Mouse (Mus musculus) liver, embryonic 16.5 days (tissue): Measurements from ENCODE around the gene Syncrip. TPM values are rescaled to one million over a fixed set of nuclear protein-coding genes. Genes with fewer than 3 reads are reported as not detected.
"Not testable (repeated sequence)": the region's sequence is repeated elsewhere in the genome, so short reads cannot be mapped to it uniquely, and the experiment has no call there.

ENCODE experiments used
- ATAC-seq: fragments of 200-750 bp; cut with Nextera tagmentation; 2 replicates; pipeline ENCODE4 v1.8.0; 2017; ENCODE audit warnings: low read depth, mild to moderate bottlenecking, moderate number of reproducible peaks, moderate library complexity
- H3K27ac ChIP-seq: fragments of 300-500 bp; sonication (generic); 2 replicates; pipeline ENCODE4 v1.5.1; 2014; ENCODE audit warnings: mild to moderate bottlenecking, low read length
- H3K27me3 ChIP-seq: fragments of 300-500 bp; sonication (generic); 2 replicates; pipeline ENCODE4 v1.6.1; 2014; ENCODE audit warnings: low read depth, low read length, mixed read lengths; ENCODE audit not compliant: control insufficient read depth, insufficient read depth
- H3K36me3 ChIP-seq: fragments of 300-500 bp; sonication (generic); 2 replicates; pipeline ENCODE4 v1.6.1; 2014; ENCODE audit warnings: mild to moderate bottlenecking; ENCODE audit not compliant: control insufficient read depth, insufficient read depth
- H3K4me1 ChIP-seq: fragments of 300-500 bp; sonication (generic); 2 replicates; pipeline ENCODE4 v1.6.1; 2014; ENCODE audit warnings: low read depth, low read length, mixed read lengths; ENCODE audit not compliant: control insufficient read depth
- H3K4me2 ChIP-seq: fragments of 300-500 bp; sonication (generic); 2 replicates; pipeline ENCODE4 v1.6.1; 2014; ENCODE audit warnings: low read depth, low read length, mixed read lengths
- H3K4me3 ChIP-seq: fragments of 300-500 bp; sonication (generic); 2 replicates; pipeline ENCODE4 v1.5.1; 2014; ENCODE audit warnings: low read depth, mild to moderate bottlenecking, low read length
- H3K9ac ChIP-seq: fragments of 300-500 bp; sonication (generic); 2 replicates; pipeline ENCODE4 v1.6.1; 2014; ENCODE audit warnings: low read depth, low read length
- H3K9me3 ChIP-seq: fragments of 300-500 bp; sonication (generic); replicated peaks from 2 replicates; pipeline ENCODE4 v1.6.1; 2016; ENCODE audit warnings: low read length; ENCODE audit not compliant: control insufficient read depth
- WGBS: fragments of 180-500 bp; shearing (Covaris S2); extraction: QIAGEN DNeasy Blood & Tissue Kit; methylation state at CpG from one replicate; pipeline ENCODE4 v1.1.7; 2014; ENCODE audit not compliant: insufficient replicate concordance; 5-methylcytosine and 5-hydroxymethylcytosine counted together
- polyA plus RNA-seq: library from polyadenylated mRNA; unstranded; fragments of >200 nt; fragmentation: Nextera tagmentation; extraction: Ambion mirVana; gene quantifications from 2 replicates; pipeline ENCODE4 v1.2.1, GENCODE M21; 2015

Syncrip gene
- polyA plus RNA-seq, 1 experiment from 2014 or later: 26.1 TPM

DNA sequence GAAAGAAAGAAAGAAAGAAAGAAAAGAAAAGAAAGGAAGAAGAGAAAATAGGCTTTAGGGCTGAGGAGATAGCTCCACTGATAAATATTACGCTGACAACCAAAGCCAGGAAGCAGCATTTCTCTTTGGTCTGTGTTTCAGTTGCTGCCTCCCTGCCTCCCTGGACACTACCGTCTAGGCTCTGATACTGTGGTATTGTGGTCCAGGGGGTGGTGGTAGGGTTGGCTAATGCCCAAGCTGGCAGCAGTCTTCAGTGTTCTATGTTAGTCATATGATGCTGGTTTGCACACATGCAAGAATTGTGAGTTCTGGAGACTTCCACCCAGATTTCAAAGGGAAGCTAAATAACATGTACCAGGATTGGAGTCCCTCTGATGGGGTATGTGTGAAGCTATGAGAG lies 17.7 kb upstream of the Syncrip start:
- H3K9me3 ChIP-seq: no peaks in the 10 kb centered on the region
- H3K27me3 ChIP-seq: no peaks in the 10 kb centered on the region
- no peaks in the 10 kb centered on the region for H3K4me1 ChIP-seq
- H3K4me3 ChIP-seq: no peak overlapping the region
- 29% methylated on average over 2 of the region's 2 CpGs for WGBS
- no peak overlapping the region for H3K27ac ChIP-seq
- H3K9ac ChIP-seq: no peak overlapping the region
- H3K36me3 ChIP-seq: no peaks in the 10 kb centered on the region
- H3K4me2 ChIP-seq: no peak overlapping the region
- ATAC-seq: no peak

DNA sequence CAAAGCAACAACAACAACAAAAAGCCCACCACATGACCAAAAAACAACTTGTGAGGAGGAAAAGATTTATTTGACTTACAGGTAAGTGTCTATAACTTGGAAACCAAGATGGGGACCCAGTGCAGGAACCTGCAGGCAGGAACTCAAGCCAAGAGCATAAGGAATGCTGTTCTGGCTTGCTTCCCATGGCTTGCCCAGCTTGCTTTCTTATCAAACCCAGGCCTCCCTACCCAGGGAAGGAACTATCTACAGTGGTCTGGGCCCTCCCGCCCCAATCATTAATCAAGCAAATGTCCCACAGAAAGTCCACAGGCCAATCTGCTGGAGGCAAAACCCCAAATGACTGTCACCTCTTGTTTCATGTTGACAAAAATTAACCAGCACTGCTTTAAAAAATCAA lies 10.1 kb upstream of the Syncrip start:
- H3K4me1 ChIP-seq: no peaks in the 10 kb centered on the region
- ATAC-seq: no peak
- H3K27ac ChIP-seq: no peak overlapping the region
- WGBS: 24% methylated on average over 1 of the region's 1 CpGs
- H3K36me3 ChIP-seq: no peaks in the 10 kb centered on the region
- no peaks in the 10 kb centered on the region for H3K9me3 ChIP-seq
- no peak overlapping the region for H3K9ac ChIP-seq
- H3K27me3 ChIP-seq: no peaks in the 10 kb centered on the region
- no peak overlapping the region for H3K4me2 ChIP-seq
- no peak overlapping the region for H3K4me3 ChIP-seq

- Histone ChIP-seq H3K4me2 (no peak overlapping the region), H3K36me3 (no peaks in the 10 kb centered on the region), H3K27ac (no peak overlapping the region), H3K9me3 (no peaks in the 10 kb centered on the region), H3K4me3 (no peak overlapping the region), H3K9ac (no peak overlapping the region), H3K4me1 (peaks cover 17% of the 10 kb centered on the region), H3K27me3 (peaks cover 5% of the 10 kb centered on the region; the same call in 1 of the 2 replicates)
- WGBS: 28% methylated on average over 6 of the region's 6 CpGs
- ATAC-seq: no peak
Observed at GRCm38 (mm10) chr9:88484531-88484930, 2.2 kb upstream of the Syncrip start.

- peak overlapping the region; percentile 97 for H3K4me2 ChIP-seq
- under 1% methylated on average over 47 of the region's 52 CpGs for WGBS
- H3K4me3 ChIP-seq: peak overlapping the region; percentile 96
- H3K9me3 ChIP-seq: no peaks in the 10 kb centered on the region
- peaks cover 17% of the 10 kb centered on the region for H3K4me1 ChIP-seq
- peak overlapping the region; percentile 83 for H3K27ac ChIP-seq
- no peak for ATAC-seq
- peak overlapping the region; percentile 81 for H3K9ac ChIP-seq
- H3K27me3 ChIP-seq: peaks cover 5% of the 10 kb centered on the region; the same call in 1 of the 2 replicates
- H3K36me3 ChIP-seq: no peaks in the 10 kb centered on the region; the same call in 1 of the 2 replicates
Observed at GRCm38 (mm10) chr9:88482829-88483396, 539 bp upstream of the Syncrip start.

- H3K9me3 ChIP-seq: no peaks in the 10 kb centered on the region
- 0% methylated on average over 32 of the region's 43 CpGs for WGBS
- H3K36me3 ChIP-seq: peaks cover 4% of the 10 kb centered on the region
- no peak for ATAC-seq
- peak overlapping the region; percentile 97 for H3K4me2 ChIP-seq
- peaks cover 17% of the 10 kb centered on the region for H3K4me1 ChIP-seq
- H3K27ac ChIP-seq: peak overlapping the region; percentile 91
- peaks cover 5% of the 10 kb centered on the region; the same call in 1 of the 2 replicates for H3K27me3 ChIP-seq
- H3K4me3 ChIP-seq: peak overlapping the region; percentile 96
- H3K9ac ChIP-seq: peak overlapping the region; percentile 92
Observed at GRCm38 (mm10) chr9:88481791-88482160, 598 bp downstream of the Syncrip start.

DNA sequence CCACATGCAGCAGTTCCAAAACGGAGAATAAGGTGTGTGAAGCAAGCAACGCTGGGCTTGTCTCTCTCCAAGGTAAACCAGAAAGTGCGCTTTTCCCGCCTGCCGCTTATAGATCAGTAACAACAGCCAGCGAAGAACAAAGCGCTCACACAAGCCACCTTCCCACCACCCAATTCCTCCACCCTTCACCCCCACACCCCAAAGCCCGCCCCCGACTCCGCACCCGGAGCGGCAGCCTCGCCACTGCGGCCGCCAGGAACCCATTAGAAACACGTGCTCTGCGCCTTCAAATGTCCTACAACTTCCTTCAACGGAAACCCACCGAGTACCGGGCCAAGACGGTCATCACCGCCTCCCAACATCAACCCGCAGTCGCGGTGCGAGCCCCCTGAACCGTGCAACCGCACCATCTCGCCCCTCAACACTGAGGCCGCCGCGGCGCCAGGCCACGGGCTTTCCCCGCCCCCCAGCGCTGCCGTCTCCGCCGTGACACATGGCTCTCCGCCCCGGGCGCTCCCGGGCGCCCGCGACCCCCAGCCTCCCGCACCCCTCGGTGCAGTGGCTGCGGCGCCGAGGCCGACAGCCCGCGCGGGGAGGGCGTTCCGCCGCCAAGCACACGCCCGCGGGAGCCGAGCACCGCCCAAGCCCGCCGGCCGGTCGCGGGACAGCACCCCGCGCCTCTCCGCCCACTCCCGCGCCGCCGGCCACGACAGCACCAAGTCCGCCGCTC lies 1.1 kb downstream of the Syncrip start:
- Histone ChIP-seq H3K27me3 (peaks cover 5% of the 10 kb centered on the region; the same call in 1 of the 2 replicates), H3K27ac (peak overlapping the region; percentile 91), H3K36me3 (peaks cover 7% of the 10 kb centered on the region), H3K4me1 (peaks cover 17% of the 10 kb centered on the region), H3K4me2 (peak overlapping the region; percentile 97), H3K9me3 (no peaks in the 10 kb centered on the region), H3K4me3 (peak overlapping the region; percentile 96), H3K9ac (peak overlapping the region; percentile 92)
- ATAC-seq: peak; percentile 49
- under 1% methylated on average over 65 of the region's 78 CpGs for WGBS

DNA sequence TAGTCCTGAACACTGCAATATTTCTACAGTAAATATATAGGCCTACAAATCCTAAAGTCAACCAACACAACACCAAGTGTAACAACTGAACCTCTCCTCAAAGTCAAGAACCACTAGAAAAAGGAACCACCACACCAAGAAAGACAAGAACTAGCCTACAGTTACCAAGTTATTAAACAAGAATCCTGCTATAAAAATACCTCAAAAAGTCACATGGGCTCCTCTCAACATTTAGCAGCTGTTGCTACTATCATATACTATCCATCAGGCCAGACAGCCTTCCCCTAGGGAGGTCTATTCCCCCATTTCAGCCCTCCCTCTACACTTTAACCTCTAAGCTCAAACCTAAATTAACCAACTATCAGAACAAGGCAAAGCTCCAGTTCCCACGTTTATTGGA lies 2.3 kb downstream of the Syncrip start:
- H3K9ac ChIP-seq: no peak overlapping the region
- H3K27ac ChIP-seq: no peak overlapping the region
- H3K4me1 ChIP-seq: peaks cover 17% of the 10 kb centered on the region
- H3K36me3 ChIP-seq: peaks cover 13% of the 10 kb centered on the region
- WGBS: 2% methylated on average over 1 of the region's 1 CpGs
- H3K4me3 ChIP-seq: peak overlapping the region; percentile 96
- no peaks in the 10 kb centered on the region for H3K9me3 ChIP-seq
- peaks cover 5% of the 10 kb centered on the region; the same call in 1 of the 2 replicates for H3K27me3 ChIP-seq
- H3K4me2 ChIP-seq: peak overlapping the region; percentile 97
- ATAC-seq: no peak

DNA sequence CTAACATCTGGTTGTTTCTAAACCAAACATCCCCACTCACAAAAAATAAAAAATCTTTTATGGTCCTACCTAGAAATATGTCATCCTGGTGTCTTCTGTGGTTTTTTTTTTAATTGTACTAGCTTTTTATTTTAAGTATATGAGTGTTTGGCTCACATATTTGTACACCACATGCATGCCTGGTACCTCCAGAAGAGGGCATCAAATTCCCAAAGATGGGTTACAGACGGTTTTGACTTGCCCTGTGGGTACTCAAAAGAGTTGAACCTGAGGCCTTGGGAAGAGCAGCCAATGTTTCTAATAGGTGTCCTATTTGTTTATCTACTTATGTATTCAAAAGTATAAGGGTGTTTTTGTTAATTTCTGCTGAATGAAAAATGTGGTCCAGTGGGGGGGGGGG lies 6.2 kb downstream of the Syncrip start:
- no peaks in the 10 kb centered on the region for H3K9me3 ChIP-seq
- no peak overlapping the region for H3K27ac ChIP-seq
- H3K4me2 ChIP-seq: no peak overlapping the region
- H3K36me3 ChIP-seq: peaks cover 35% of the 10 kb centered on the region
- 53% methylated on average over 1 of the region's 1 CpGs for WGBS
- no peak overlapping the region for H3K4me3 ChIP-seq
- ATAC-seq: no peak
- no peaks in the 10 kb centered on the region for H3K27me3 ChIP-seq
- H3K4me1 ChIP-seq: peaks cover 5% of the 10 kb centered on the region
- H3K9ac ChIP-seq: no peak overlapping the region

DNA sequence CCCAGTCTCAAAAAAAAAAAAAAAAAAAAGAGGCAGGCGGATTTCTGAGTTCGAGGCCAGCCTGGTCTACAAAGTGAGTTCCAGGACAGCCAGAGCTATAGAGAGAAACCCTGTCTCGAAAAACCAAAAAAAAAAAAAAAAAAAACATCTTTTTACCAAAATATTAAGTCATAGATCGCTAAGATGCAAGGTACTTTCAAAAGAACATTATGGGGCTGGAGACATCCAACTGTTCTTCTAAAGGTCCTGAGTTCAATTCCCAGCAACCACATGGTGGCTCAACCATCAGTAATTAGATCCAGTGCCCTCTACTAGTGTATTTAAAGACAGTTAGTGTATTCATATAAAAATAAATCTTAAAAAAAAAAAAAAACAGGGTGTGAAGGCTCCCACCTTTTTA lies 21.4 kb downstream of the Syncrip start:
- not testable (repeated sequence) for H3K27ac ChIP-seq, H3K4me1 ChIP-seq, H3K4me3 ChIP-seq, H3K4me2 ChIP-seq, H3K9ac ChIP-seq, ATAC-seq, H3K9me3 ChIP-seq, H3K27me3 ChIP-seq
- WGBS: 79% methylated on average over 4 of the region's 4 CpGs
- peaks cover 22% of the 10 kb centered on the region for H3K36me3 ChIP-seq
